Mouse (Mus musculus) left cerebral cortex, adult 2 months (tissue): Measurements from ENCODE around the gene A930017K11Rik. TPM values are rescaled to one million over a fixed set of nuclear protein-coding genes. Genes with fewer than 3 reads are reported as not detected.

ENCODE experiments used
- DNase-seq, 2 experiments: peaks; one replicate each; pipeline ENCODE4 v3.0.0; 2021 to 2022; ENCODE audit warnings: low spot score in 2 of 2, mixed read lengths in 1 of 2; ENCODE audit errors: extremely low spot score in 1 of 2
- H3K27ac ChIP-seq: fragments of 200-600 bp; 2 replicates; pipeline ENCODE4 v1.8.1; 2022
- H3K4me3 ChIP-seq: fragments of 200-600 bp; 2 replicates; pipeline ENCODE4 v1.8.1; 2022
- CTCF ChIP-seq: fragments of 200-600 bp; IDR thresholded peaks from 2 replicates; pipeline ENCODE4 v1.8.1; 2022; ENCODE audit warnings: antibody characterized with exemption, mild to moderate bottlenecking, moderate library complexity
- intact Hi-C: fragments of 180-260 bp; cut with DNase I; formaldehyde crosslinking; loops from one replicate; pipeline ENCODE4 v1.15.1; 2025
- total RNA-seq, 2 experiments: library from RNA; stranded (reverse); gene quantifications; 2 replicates each; pipeline ENCODE4 v1.2.3; 2021

The A930017K11Rik gene
- total RNA-seq, 2 experiments from 2014 or later: 0.26 to 0.27 TPM

DNA sequence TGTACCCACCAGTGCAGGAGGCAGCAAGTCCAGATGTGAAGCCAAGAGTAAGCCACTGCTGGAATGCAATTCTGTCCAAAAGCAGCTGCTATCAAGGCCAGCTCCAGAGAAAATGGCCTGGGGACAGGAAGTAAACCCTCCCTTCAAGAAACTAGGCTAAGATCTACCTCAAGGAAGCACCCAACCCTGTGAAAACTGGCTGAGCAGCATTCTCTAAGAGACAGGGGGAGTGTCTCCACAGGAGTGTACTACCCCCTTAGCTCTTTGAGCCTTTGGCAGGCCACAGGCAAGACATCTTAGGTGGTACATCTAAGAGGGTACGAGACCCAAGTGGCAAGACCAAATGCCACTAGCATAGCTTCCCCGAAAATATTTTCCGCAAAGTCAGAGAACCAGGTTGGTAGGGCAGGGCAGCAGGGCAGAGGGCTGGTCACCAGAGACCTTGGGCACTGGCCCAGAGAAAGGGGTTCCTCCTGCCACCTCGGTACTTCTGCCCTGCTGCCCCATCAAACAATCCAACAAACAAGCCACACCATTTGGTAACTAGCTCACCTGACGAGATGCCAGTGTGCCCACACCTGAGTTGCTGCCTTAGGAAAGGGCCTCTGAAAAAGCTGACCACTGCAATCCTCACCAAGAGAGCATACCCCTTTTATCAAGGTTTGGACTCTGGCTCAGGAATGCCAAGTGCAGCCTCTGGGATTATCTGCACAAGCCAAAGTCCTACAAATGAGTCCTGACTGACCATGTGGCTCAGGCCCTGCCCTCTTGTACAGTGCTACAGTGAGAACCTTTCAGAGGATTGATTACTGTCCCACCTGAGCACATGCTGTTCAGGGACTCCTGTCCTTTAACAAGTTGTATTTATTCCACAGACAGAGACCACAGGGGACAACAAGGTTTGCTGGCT lies 27.7 kb upstream of the A930017K11Rik start:
- no peak for DNase-seq
- Histone ChIP-seq H3K4me3 (no peak overlapping the region), H3K27ac (peak overlapping the region; percentile 25; the same call in 1 of the 2 replicates)
- intact Hi-C loops: loop anchor here (5.0 kb wide), 1 partner anchor 88 kb away; no protein-coding TSS in a partner anchor
- no peak for TF ChIP-seq CTCF

DNA sequence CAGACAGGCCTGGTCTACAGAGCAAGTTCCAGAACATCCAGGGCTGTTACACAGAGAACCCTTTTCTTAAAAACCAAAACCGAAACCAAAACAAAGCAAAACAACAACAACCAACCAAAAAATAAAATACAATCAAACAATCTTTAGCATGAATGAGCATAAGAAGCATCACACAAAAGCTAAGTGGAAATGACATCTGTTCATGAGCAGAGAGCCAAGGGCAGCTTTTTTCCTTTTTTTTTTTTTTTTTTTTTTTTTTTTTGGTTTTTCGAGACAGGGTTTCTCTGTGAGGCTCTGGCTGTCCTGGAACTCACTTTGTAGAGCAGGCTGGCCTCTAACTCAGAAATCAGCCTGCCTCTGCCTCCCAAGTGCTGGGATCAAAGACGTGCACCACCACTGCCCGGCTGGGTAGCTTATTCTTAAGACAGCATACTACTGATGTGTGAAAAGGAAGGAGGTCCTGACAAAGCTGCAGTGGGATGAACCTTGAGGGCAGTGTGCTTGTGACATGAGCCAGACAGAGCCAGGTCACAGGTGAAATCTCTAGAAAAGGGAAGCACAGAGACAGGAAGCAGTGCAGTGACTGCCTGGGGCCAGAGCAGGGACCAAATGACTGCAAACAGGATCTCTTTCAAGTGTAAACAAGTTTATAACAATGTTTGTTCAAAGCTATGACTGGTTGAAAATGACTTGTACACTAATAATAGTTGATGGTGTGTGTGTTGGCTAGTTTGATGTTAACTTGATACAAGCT lies 18.8 kb upstream of the A930017K11Rik start:
- intact Hi-C loops: no loop called here
- DNase-seq: no peak
- no peak for TF ChIP-seq CTCF
- no peak overlapping the region for H3K4me3 ChIP-seq
- H3K27ac ChIP-seq: 0 out of 2 replicates have a peak overlapping the region, but pooled peaks have one; percentile 11

- peak; percentile 17 for TF ChIP-seq CTCF
- intact Hi-C loops: no loop called here
- no peak for DNase-seq
- Histone ChIP-seq H3K4me3 (no peak overlapping the region), H3K27ac (0 out of 2 replicates have a peak overlapping the region, but pooled peaks have one; percentile 11)
Observed at GRCm38 (mm10) chr17:25970448-25970847, 18.1 kb upstream of the A930017K11Rik start.

GRCm38 (mm10) chr17:25968176-25968575 lies 15.8 kb upstream of the A930017K11Rik start:
- no peak for TF ChIP-seq CTCF
- no peak overlapping the region for H3K27ac ChIP-seq
- intact Hi-C loops: no loop called here

GRCm38 (mm10) chr17:25967652-25968051 lies 15.3 kb upstream of the A930017K11Rik start:
- Histone ChIP-seq H3K27ac (no peak overlapping the region), H3K4me3 (no peak overlapping the region)
- TF ChIP-seq CTCF: no peak
- intact Hi-C loops: no loop called here
- DNase-seq: no peak

More at GRCm38 (mm10) chr17:25968176-25968575, 15.8 kb upstream of the A930017K11Rik start:
- H3K4me3 ChIP-seq: no peak overlapping the region
- DNase-seq: no peak

DNA sequence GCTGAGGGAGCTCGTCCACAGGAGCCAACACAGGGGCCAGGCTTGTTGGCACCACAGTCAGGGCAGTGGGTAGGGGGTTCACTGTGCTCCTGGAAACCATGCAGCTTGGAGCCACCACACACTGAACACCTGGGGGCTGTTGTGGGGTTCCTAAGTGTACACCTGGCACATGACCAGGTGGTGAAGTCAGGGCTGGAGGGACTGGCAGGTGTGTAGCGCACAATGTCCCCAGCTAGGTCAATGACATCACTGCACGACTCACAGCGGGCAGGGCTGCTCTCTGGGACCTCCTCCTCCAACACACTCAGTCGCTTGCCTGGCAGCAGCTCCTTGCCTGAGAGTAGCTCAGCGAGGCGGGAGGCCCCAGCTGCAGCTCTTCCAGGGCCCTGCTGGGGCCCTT lies 11.9 kb upstream of the A930017K11Rik start:
- no peak overlapping the region for H3K4me3 ChIP-seq
- no peak for TF ChIP-seq CTCF
- no peak overlapping the region for H3K27ac ChIP-seq
- DNase-seq: no peak
- intact Hi-C loops: no loop called here

DNA sequence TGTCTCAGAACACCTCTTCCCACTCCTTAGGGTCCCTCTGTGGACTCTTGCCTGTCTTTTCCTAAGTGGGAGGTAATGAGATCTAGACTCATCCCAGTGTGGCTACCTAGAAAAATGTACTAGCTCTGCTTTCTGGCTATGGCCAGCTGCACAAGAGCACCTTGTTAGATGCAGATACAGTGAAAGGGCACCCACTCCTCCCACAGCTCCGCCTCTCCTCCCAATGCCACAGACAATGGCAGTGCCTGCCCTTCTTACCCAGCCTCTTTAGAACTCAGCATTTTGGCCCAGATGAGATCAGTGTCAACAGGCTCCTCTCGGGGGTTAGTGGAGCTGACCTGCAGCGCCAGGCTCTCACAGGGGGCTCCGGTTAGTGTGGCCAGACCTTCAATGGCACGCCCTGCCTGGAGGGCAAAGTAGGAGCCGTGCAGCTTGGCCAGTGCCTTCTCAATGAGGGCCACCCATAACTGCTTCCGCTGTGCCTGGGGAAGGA lies 10.1 kb upstream of the A930017K11Rik start:
- Histone ChIP-seq H3K4me3 (no peak overlapping the region), H3K27ac (no peak overlapping the region)
- no peak for TF ChIP-seq CTCF
- no peak for DNase-seq
- intact Hi-C loops: no loop called here

GRCm38 (mm10) chr17:25961566-25961965 lies 9.2 kb upstream of the A930017K11Rik start:
- DNase-seq: no peak
- intact Hi-C loops: no loop called here
- H3K4me3 ChIP-seq: no peak overlapping the region
- no peak for TF ChIP-seq CTCF
- no peak overlapping the region for H3K27ac ChIP-seq

GRCm38 (mm10) chr17:25959630-25960467 lies 7.5 kb upstream of the A930017K11Rik start:
- intact Hi-C loops: no loop called here
- H3K27ac ChIP-seq: no peak overlapping the region
- no peak for TF ChIP-seq CTCF
- H3K4me3 ChIP-seq: no peak overlapping the region
- no peak for DNase-seq

DNA sequence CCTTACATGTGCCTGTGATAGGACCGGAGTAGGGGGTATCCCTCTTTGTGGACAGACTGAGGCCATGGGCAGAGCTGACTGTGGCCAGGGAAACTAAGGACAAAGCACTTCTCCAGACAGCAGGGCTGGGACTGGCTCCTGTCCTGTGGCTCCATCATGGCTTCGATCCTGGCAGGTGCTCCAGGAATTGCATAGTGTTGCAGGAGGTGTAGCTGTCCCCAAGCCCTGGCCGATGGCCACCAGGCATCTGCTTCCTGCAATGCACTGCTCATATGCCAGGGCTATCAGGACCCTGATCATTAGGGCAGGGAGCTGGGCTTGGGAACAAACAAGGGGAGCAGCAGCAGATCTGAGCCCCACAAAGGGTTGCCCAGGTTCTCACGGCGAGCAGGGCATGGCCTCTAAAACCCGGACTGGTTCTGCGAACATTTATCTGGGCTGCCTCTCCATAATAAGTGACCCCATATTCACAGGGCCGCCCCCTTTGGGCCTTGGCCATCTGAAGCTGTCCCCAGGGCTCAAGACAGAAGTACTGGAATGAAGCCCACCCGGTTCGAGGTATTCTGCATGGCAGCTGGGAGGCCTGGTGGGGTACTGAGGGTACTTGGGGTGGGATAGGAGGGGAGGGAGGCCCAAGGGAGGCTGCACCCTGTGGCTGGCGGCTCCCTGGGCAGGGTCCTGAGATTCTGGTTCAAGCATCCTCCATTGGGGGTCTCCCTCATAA lies 6.6 kb upstream of the A930017K11Rik start:
- Histone ChIP-seq H3K27ac (no peak overlapping the region), H3K4me3 (no peak overlapping the region)
- no peak for TF ChIP-seq CTCF
- intact Hi-C loops: no loop called here
- no peak for DNase-seq

GRCm38 (mm10) chr17:25957586-25958051 lies 5.3 kb upstream of the A930017K11Rik start:
- no peak overlapping the region for H3K27ac ChIP-seq

More at GRCm38 (mm10) chr17:25957586-25958051, 5.3 kb upstream of the A930017K11Rik start:
- DNase-seq: no peak
- no peak for TF ChIP-seq CTCF
- no peak overlapping the region for H3K4me3 ChIP-seq
- intact Hi-C loops: no loop called here
